Mouse (Mus musculus) CH12.LX (cell line): ENCODE data around the gene Ascc1.

Experiments used
- CTCF ChIP-seq, 2 experiments: IDR thresholded peaks in 1 of 2; conservative IDR thresholded peaks in 1 of 2; 2 replicates each; pipeline ENCODE4 v1.5.1; 2011 to 2012; ENCODE audit warnings: low read depth in 2 of 2, low read length in 2 of 2, improper control_type of control experiment in 1 of 2, inconsistent platforms in 1 of 2, mild to moderate bottlenecking in 1 of 2, moderate library complexity in 1 of 2
- ELF1 ChIP-seq: IDR thresholded peaks from 2 replicates; pipeline ENCODE4 v1.6.1; 2014; ENCODE audit warnings: low read depth, mild to moderate bottlenecking, inconsistent platforms, low read length, improper control_type of control experiment
- ETS1 ChIP-seq: conservative IDR thresholded peaks from 2 replicates; pipeline ENCODE4 v1.6.1; 2012; ENCODE audit warnings: low read depth, mild to moderate bottlenecking, inconsistent platforms, low read length, improper control_type of control experiment, moderate library complexity
- GABPA ChIP-seq: IDR thresholded peaks from 2 replicates; pipeline ENCODE4 v1.6.1; 2012; ENCODE audit warnings: low read depth, low read length, improper control_type of control experiment, inconsistent platforms; ENCODE audit not compliant: insufficient replicate concordance
- MAX ChIP-seq: IDR thresholded peaks from 2 replicates; pipeline ENCODE4 v1.6.1; 2011; ENCODE audit warnings: low read length, improper control_type of control experiment
- MAZ ChIP-seq: IDR thresholded peaks from 2 replicates; pipeline ENCODE4 v1.6.1; 2012; ENCODE audit warnings: low read depth, mild to moderate bottlenecking, inconsistent platforms, low read length, improper control_type of control experiment, moderate library complexity
- MEF2A ChIP-seq: IDR thresholded peaks from 2 replicates; pipeline ENCODE4 v1.6.1; 2014; ENCODE audit warnings: low read depth, mild to moderate bottlenecking, inconsistent platforms, low read length, improper control_type of control experiment, borderline replicate concordance
- MYC ChIP-seq: IDR thresholded peaks from 2 replicates; pipeline ENCODE4 v1.6.1; 2011; ENCODE audit warnings: low read depth, mild to moderate bottlenecking, improper control_type of control experiment, low read length
- NRF1 ChIP-seq: IDR thresholded peaks from 2 replicates; pipeline ENCODE4 v1.6.1; 2014; ENCODE audit warnings: low read depth, mild to moderate bottlenecking, inconsistent platforms, low read length, improper control_type of control experiment, moderate library complexity
- PAX5 ChIP-seq: IDR thresholded peaks from 2 replicates; pipeline ENCODE4 v1.6.1; 2012; ENCODE audit warnings: low read length, inconsistent platforms, mixed read lengths
- POLR2A ChIP-seq: IDR thresholded peaks from 2 replicates; pipeline ENCODE4 v1.6.1; 2011; ENCODE audit warnings: low read depth, mild to moderate bottlenecking, improper control_type of control experiment, low read length
- POLR2AphosphoS2 ChIP-seq: IDR thresholded peaks from 2 replicates; pipeline ENCODE4 v1.6.1; 2011; ENCODE audit warnings: low read depth, low read length, improper control_type of control experiment
- TCF12 ChIP-seq: IDR thresholded peaks from 2 replicates; pipeline ENCODE4 v1.6.1; 2014; ENCODE audit warnings: low read depth, mild to moderate bottlenecking, inconsistent platforms, low read length, improper control_type of control experiment
- ZMIZ1 ChIP-seq: IDR thresholded peaks from 2 replicates; pipeline ENCODE4 v1.6.1; 2012; ENCODE audit warnings: low read depth, mild to moderate bottlenecking, inconsistent platforms, low read length, improper control_type of control experiment

- no peak for TF ChIP-seq NRF1
- TF ChIP-seq ETS1, result no peak
- no peak for TF ChIP-seq GABPA
- TF ChIP-seq MYC, result no peak
- no peak for TF ChIP-seq CTCF (conservative IDR thresholded peaks at IDR 0.05 in 1 of 2, IDR thresholded peaks at IDR 0.05 in 1 of 2; ENCODE audit: low read depth in 2 of 2, low read length in 2 of 2)
- TF ChIP-seq ZMIZ1, result no peak
- no peak for TF ChIP-seq POLR2AphosphoS2
- no peak for TF ChIP-seq POLR2A
- TF ChIP-seq PAX5, result no peak
- no peak for TF ChIP-seq ELF1
- no peak for TF ChIP-seq MEF2A
- no peak for TF ChIP-seq TCF12
- TF ChIP-seq MAZ, result no peak
- TF ChIP-seq MAX, result no peak
Measured at GRCm38 (mm10) chr10:60138680-60139079, 136.1 kb downstream of the Ascc1 start.
